In the genomic region with DNA sequence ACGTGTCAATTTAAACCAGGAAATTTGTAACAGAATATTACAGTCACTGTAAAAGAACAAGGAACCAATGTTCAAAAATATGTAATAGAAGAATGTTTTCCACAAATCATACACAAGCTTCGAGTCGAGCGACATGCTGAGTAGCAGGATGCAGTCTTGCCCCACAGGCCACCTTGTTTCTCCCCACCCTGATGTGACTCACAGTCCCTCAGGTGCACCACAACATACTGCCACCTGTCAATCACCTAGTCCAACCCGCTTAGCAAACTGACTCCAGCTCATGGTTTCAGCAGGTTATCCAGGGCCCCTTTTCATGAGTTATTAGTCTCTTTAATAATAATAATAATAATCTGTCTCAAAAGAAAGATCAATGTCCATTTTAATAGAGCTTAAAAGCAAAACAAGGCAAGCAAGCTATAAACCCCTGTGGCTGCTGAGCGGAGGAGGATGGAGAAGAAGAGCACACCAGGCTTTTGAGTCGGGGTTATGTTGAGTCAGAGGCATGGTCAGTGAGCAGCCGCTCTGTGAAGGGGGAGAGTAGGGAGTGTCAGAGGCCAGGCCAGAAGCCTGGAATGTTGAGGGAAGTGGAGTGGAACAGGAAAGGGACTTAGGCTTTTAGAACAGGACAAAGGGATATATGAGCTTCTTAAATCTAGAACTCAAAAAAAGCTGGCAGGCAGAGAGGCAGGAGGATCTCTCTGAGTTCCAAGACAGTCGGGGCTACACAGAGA, we compare ENCODE assay signal across 14 mouse cellular contexts. TPM values are rescaled to one million over a fixed set of nuclear protein-coding genes. Genes with fewer than 3 reads are reported as not detected.
DNase-seq lines count a peak whose midpoint lies in the region; ATAC-seq and TF ChIP-seq lines count a peak whose summit lies in the region.
"Had no signal": no experiment of that assay in that cellular context is flagged by ENCODE, and none has a peak within 500 bp of the region (broad histone marks: within the 10 kb centered on the region; RNA-seq: fewer than 3 reads in every experiment).

No protein-coding gene starts in this region.

- no peaks in the 10 kb centered on the region for H3K36me3 ChIP-seq in heart, embryonic 10.5 days
- no peaks in the 10 kb centered on the region for H3K36me3 ChIP-seq in kidney, adult 2 months (ENCODE audit: control insufficient read depth, insufficient read depth, low read length)
- H3K36me3 ChIP-seq in ES-Bruce4 (ENCODE audit: control insufficient read depth, insufficient read depth, low read length, poor library complexity, severe bottlenecking), result no peaks in the 10 kb centered on the region
- no peaks in the 10 kb centered on the region for H3K36me3 ChIP-seq in hindbrain, postnatal 0 days (ENCODE audit: insufficient read depth, low read length)
- H3K36me3 ChIP-seq: hindbrain, embryonic 13.5 days; midbrain, embryonic 15.5 days; neural tube, embryonic 13.5 days had no signal

- H3K9me3 ChIP-seq in heart, embryonic 10.5 days, result no peaks in the 10 kb centered on the region
- no peaks in the 10 kb centered on the region for H3K9me3 ChIP-seq in ES-Bruce4 (replicated peaks; ENCODE audit: control insufficient read depth, insufficient read depth, low read length, poor library complexity, severe bottlenecking)
- no peaks in the 10 kb centered on the region for H3K9me3 ChIP-seq in hindbrain, postnatal 0 days (ENCODE audit: low read length)
- H3K9me3 ChIP-seq: hindbrain, embryonic 13.5 days; midbrain, embryonic 15.5 days; neural tube, embryonic 13.5 days had no signal

- H3K4me1 ChIP-seq in heart, embryonic 10.5 days, result peaks cover 30% of the 10 kb centered on the region
- peaks cover 4% of the 10 kb centered on the region; the same call in 1 of the 2 replicates for H3K4me1 ChIP-seq in kidney, adult 2 months (ENCODE audit: control insufficient read depth, insufficient read depth, low read length)
- no peaks in the 10 kb centered on the region for H3K4me1 ChIP-seq in ES-Bruce4 (ENCODE audit: control insufficient read depth, insufficient read depth, low read length)
- no peaks in the 10 kb centered on the region for H3K4me1 ChIP-seq in hindbrain, postnatal 0 days (ENCODE audit: insufficient read depth, low read length)

- TF ChIP-seq EP300 in ES-Bruce4 (IDR thresholded peaks at IDR 0.05; ENCODE audit: insufficient read depth, low read depth, low read length), result peak; percentile 81

- ATAC-seq in hindbrain, postnatal 0 days, result no peak
- ATAC-seq: midbrain, embryonic 15.5 days had no signal

- H3K27ac ChIP-seq in heart, embryonic 10.5 days, result peak overlapping the region; percentile 70
- H3K27ac ChIP-seq in kidney, adult 2 months (ENCODE audit: insufficient read depth, low read depth, low read length), result no peak overlapping the region
- H3K27ac ChIP-seq in ES-Bruce4 (ENCODE audit: insufficient read depth, low read length), result peak overlapping the region; percentile 86
- H3K27ac ChIP-seq in hindbrain, postnatal 0 days, result no peak overlapping the region
- H3K27ac ChIP-seq: hindbrain, embryonic 13.5 days; left cerebral cortex, adult 2 months; midbrain, embryonic 15.5 days; neural tube, embryonic 13.5 days had no signal

- no peak for TF ChIP-seq CTCF in kidney, adult 2 months (conservative IDR thresholded peaks at IDR 0.05; ENCODE audit: insufficient read depth, insufficient read length, low read depth, low read length)
- TF ChIP-seq CTCF in ES-Bruce4 (IDR thresholded peaks at IDR 0.05; ENCODE audit: low read depth, low read length), result no peak
- TF ChIP-seq CTCF in hindbrain, postnatal 0 days (IDR thresholded peaks at IDR 0.05; ENCODE audit: low read depth), result no peak

- peak overlapping the region; percentile 57 for H3K9ac ChIP-seq in ES-Bruce4 (ENCODE audit: low read depth, poor library complexity, severe bottlenecking)
- H3K9ac ChIP-seq in hindbrain, postnatal 0 days (replicated peaks; ENCODE audit: low read length), result no peak overlapping the region
- H3K9ac ChIP-seq: hindbrain, embryonic 13.5 days; midbrain, embryonic 15.5 days; neural tube, embryonic 13.5 days had no signal

- H3K4me2 ChIP-seq in hindbrain, postnatal 0 days (ENCODE audit: low read depth, low read length), result no peak overlapping the region
- H3K4me2 ChIP-seq: hindbrain, embryonic 13.5 days; midbrain, embryonic 15.5 days; neural tube, embryonic 13.5 days had no signal

- no peaks in the 10 kb centered on the region for H3K27me3 ChIP-seq in heart, embryonic 10.5 days (ENCODE audit: insufficient read depth, poor library complexity, severe bottlenecking)
- no peaks in the 10 kb centered on the region for H3K27me3 ChIP-seq in kidney, adult 2 months (replicated peaks; ENCODE audit: control insufficient read depth, insufficient read depth, low read length)
- no peaks in the 10 kb centered on the region for H3K27me3 ChIP-seq in ES-Bruce4 (ENCODE audit: control insufficient read depth, insufficient read depth, low read length, poor library complexity, severe bottlenecking)
- no peaks in the 10 kb centered on the region for H3K27me3 ChIP-seq in hindbrain, postnatal 0 days (ENCODE audit: insufficient read depth, low read length)
- H3K27me3 ChIP-seq: hindbrain, embryonic 13.5 days; midbrain, embryonic 15.5 days; neural tube, embryonic 13.5 days had no signal

- no peak overlapping the region for H3K4me3 ChIP-seq in heart, embryonic 10.5 days
- H3K4me3 ChIP-seq in kidney, adult 2 months (ENCODE audit: insufficient read depth, low read depth, low read length), result no peak overlapping the region
- H3K4me3 ChIP-seq in ES-Bruce4 (ENCODE audit: low read depth, low read length), result peak overlapping the region; percentile 50
- no peak overlapping the region for H3K4me3 ChIP-seq in hindbrain, postnatal 0 days (ENCODE audit: low read length)
- H3K4me3 ChIP-seq: hindbrain, embryonic 13.5 days; left cerebral cortex, adult 2 months; midbrain, embryonic 15.5 days; neural tube, embryonic 13.5 days had no signal

- no peak for DNase-seq in heart, embryonic 10.5 days (ENCODE audit: low spot score)
- DNase-seq in heart, adult 8-10 months (ENCODE audit: low spot score), result no peak
- peak; percentile 21 to 43 for DNase-seq in kidney, postnatal 4 days
- DNase-seq in kidney, adult 2 months, result no peak
- DNase-seq in embryo, embryonic 11 days, result peak; percentile 14
- DNase-seq in cerebellum, adult 9-10 months, result no peak
- no peak for DNase-seq in hindbrain, postnatal 0 days (ENCODE audit: low spot score)
- DNase-seq: cerebellum, adult 18-20 months; thymus, adult 18-20 months had no signal

- no peak for TF ChIP-seq POLR2A in kidney, adult 2 months (IDR thresholded peaks at IDR 0.05; ENCODE audit: low read depth, low read length)
- no peak for TF ChIP-seq POLR2A in ES-Bruce4 (IDR thresholded peaks at IDR 0.05; ENCODE audit: insufficient read depth, low read length)

- WGBS in heart, embryonic 10.5 days, result 49% methylated on average over 9 of the region's 9 CpGs
- 42% methylated on average over 9 of the region's 9 CpGs for WGBS in kidney, adult 2 months
- WGBS in hindbrain, postnatal 0 days, result 56% methylated on average over 9 of the region's 9 CpGs

RNA-seq across cellular contexts. Expression of a gene that starts 4.2 kb away (rescaled TPM):
- polyA plus RNA-seq in heart, embryonic 10.5 days (2016; fragmentation: Nextera tagmentation; extraction: Ambion mirVana), result 15.9 and 21.8 TPM in 2 replicates
- total RNA-seq in heart, adult 8-10 months (2022), result 10 to 100 TPM; 15.8 to 22.7 (median 20.1) TPM
- 27.4 and 39.1 TPM in 2 replicates for polyA plus RNA-seq in kidney, adult 2 months (2012; rRNA removed)
- polyA plus RNA-seq in ES-Bruce4 (2011; ENCODE audit: insufficient read depth, insufficient read length, low read depth, missing spikeins), result 206 and 226 TPM in 2 replicates
- total RNA-seq in hindbrain, postnatal 0 days (2014; rRNA removed), result 64.0 and 73.6 TPM in 2 replicates
- polyA plus RNA-seq in hindbrain, postnatal 0 days (2015; fragmentation: Nextera tagmentation; extraction: Ambion mirVana), result 20.5 and 21.1 TPM in 2 replicates

RNA-seq across cellular contexts. Expression of a gene that starts 36.0 kb away (rescaled TPM):
- 98.0 and 102 TPM in 2 replicates for polyA plus RNA-seq in heart, embryonic 10.5 days (2016; fragmentation: Nextera tagmentation; extraction: Ambion mirVana)
- total RNA-seq in heart, adult 8-10 months (2022), result 10 to 100 TPM; 43.1 to 44.9 (median 44.1) TPM
- 94.4 and 107 TPM in 2 replicates for polyA plus RNA-seq in kidney, adult 2 months (2012; rRNA removed)
- 98.5 and 104 TPM in 2 replicates for polyA plus RNA-seq in ES-Bruce4 (2011; ENCODE audit: insufficient read depth, insufficient read length, low read depth, missing spikeins)
- total RNA-seq in hindbrain, postnatal 0 days (2014; rRNA removed), result 48.5 and 48.8 TPM in 2 replicates
- polyA plus RNA-seq in hindbrain, postnatal 0 days (2015; fragmentation: Nextera tagmentation; extraction: Ambion mirVana), result 46.7 and 48.5 TPM in 2 replicates

Comparison
In these comparisons a context has a peak if more than half of its experiments do, and no peak if none do; other contexts are left out.
1. DNase-seq: peak in kidney, postnatal 4 days (2 of 2) and embryo, embryonic 11 days (single experiment); none in heart, embryonic 10.5 days (single experiment), heart, adult 8-10 months (single experiment), kidney, adult 2 months (single experiment), cerebellum, adult 9-10 months (single experiment) and hindbrain, postnatal 0 days (single experiment).
2. H3K27ac ChIP-seq: peak in heart, embryonic 10.5 days (single experiment) and ES-Bruce4 (single experiment); none in kidney, adult 2 months (single experiment) and hindbrain, postnatal 0 days (single experiment).